Mouse (Mus musculus): ENCODE results near the gene Kcne1.

DNA sequence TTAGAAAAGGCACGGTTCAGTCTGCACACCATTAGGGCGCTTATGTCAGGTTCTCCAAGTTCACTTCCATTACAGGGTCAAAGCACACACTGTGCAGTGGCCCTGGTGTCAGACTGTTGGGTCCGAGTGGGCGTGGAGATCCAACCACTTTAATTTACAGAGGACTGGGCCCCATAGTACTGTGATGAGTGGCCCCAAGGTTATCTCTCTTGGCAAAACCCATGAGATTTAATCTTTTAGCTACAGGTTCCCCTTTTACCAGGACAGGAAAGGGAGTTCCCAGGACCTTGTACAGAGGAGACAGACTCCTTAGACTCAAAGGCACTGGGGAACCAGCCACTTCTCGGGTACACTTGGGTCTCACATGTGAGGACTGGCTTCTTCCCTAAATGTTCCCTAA lies 3.9 kb downstream of the Kcne1 start:
- TF ChIP-seq CTCF (IDR thresholded peaks at IDR 0.05 in 2 of 3, conservative IDR thresholded peaks at IDR 0.05 in 1 of 3; ENCODE audit: control insufficient read depth in 1 of 3, insufficient read depth in 1 of 3, low read depth in 2 of 3, low read length in 3 of 3, poor library complexity in 1 of 3, severe bottlenecking in 1 of 3), result no peak
- TF ChIP-seq CHD1 (IDR thresholded peaks at IDR 0.05; ENCODE audit: low read depth, low read length), result no peak
- TF ChIP-seq RCOR1 (IDR thresholded peaks at IDR 0.05; ENCODE audit: low read depth, low read length), result no peak
- TF ChIP-seq POLR2A (IDR thresholded peaks at IDR 0.05; ENCODE audit: control insufficient read depth in 1 of 2, insufficient read depth in 1 of 2, low read depth in 1 of 2, low read length in 2 of 2, poor library complexity in 1 of 2), result no peak
- TF ChIP-seq EP300 (IDR thresholded peaks at IDR 0.05; ENCODE audit: low read depth in 1 of 2, low read length in 2 of 2), result no peak
- TF ChIP-seq ZKSCAN1 (IDR thresholded peaks at IDR 0.05; ENCODE audit: low read depth, low read length), result no peak
- no peak for TF ChIP-seq ETS1 (IDR thresholded peaks at IDR 0.05; ENCODE audit: low read depth, low read length)
- TF ChIP-seq MYB (IDR thresholded peaks at IDR 0.05; ENCODE audit: low read depth, low read length), result no peak
- no peak for TF ChIP-seq ELF1 (IDR thresholded peaks at IDR 0.05; ENCODE audit: low read depth, low read length)
- no peak for TF ChIP-seq TAL1 (IDR thresholded peaks at IDR 0.05; ENCODE audit: low read length)
- TF ChIP-seq MAFK (IDR thresholded peaks at IDR 0.05; ENCODE audit: borderline replicate concordance, low read depth, low read length), result no peak
- TF ChIP-seq ZMIZ1 (IDR thresholded peaks at IDR 0.05; ENCODE audit: low read depth, low read length), result no peak
- TF ChIP-seq USF1 (IDR thresholded peaks at IDR 0.05; ENCODE audit: low read depth, low read length), result no peak
- TF ChIP-seq NELFE (IDR thresholded peaks at IDR 0.05; ENCODE audit: low read depth, low read length), result no peak
